Mouse (Mus musculus) liver, embryonic 14 days (tissue): ENCODE data around the gene Olfr373. TPM values are rescaled to one million over a fixed set of nuclear protein-coding genes. Genes with fewer than 3 reads are reported as not detected.

Source experiments
- polyA plus RNA-seq: library from polyadenylated mRNA; depleted of rRNA; stranded (reverse); fragments of >200 nt; gene quantifications from 2 replicates; pipeline ENCODE4 v1.2.3, GENCODE M21; 2012; rRNA removed

Gene Olfr373
- not detected in 2 replicates for polyA plus RNA-seq

GRCm38 (mm10) chr8:72082877-72083276 lies at the start of gene Olfr373:
TSS of gene Olfr373 (plus strand) at chr8:72083177.

GRCm38 (mm10) chr8:72040918-72041317 lies 42.1 kb upstream of the Olfr373 start, which contains the start of gene Olfr372:
TSS of gene Olfr372 (plus strand) at chr8:72041218.

GRCm38 (mm10) chr8:72106740-72107139 lies 23.8 kb downstream of the Olfr373 start, which contains the start of gene Olfr374:
TSS of gene Olfr374 (plus strand) at chr8:72107040.

GRCm38 (mm10) chr8:72134756-72135445 lies 51.9 kb downstream of the Olfr373 start, which contains the start of gene Tpm4:
TSS of gene Tpm4 (plus strand) at chr8:72134975.

Other genes starting within 250 kb of the Olfr373 start
- gene Zfp709, start 201.2 kb upstream of the Olfr373 start, polyA plus RNA-seq, result 0.40 and 0.55 TPM in 2 replicates
- gene Zfp882, start 174.6 kb upstream of the Olfr373 start, polyA plus RNA-seq, result 0.53 and 0.68 TPM in 2 replicates
- gene Zfp617, start 174.5 kb upstream of the Olfr373 start, polyA plus RNA-seq, result 5.6 and 6.4 TPM in 2 replicates
- 8.4 and 9.4 TPM in 2 replicates for gene Zfp961, start 132.1 kb upstream of the Olfr373 start, polyA plus RNA-seq
- gene Cyp4f18, start 73.6 kb upstream of the Olfr373 start, polyA plus RNA-seq, result 0.83 and 1.2 TPM in 2 replicates
- not detected in 2 replicates for gene Olfr372, start 42.0 kb upstream of the Olfr373 start, polyA plus RNA-seq
- not detected in 2 replicates for gene Olfr374, start 23.9 kb downstream of the Olfr373 start, polyA plus RNA-seq
- 54.5 and 55.8 TPM in 2 replicates for gene Tpm4, start 51.8 kb downstream of the Olfr373 start, polyA plus RNA-seq
- 59.8 and 60.7 TPM in 2 replicates for gene Rab8a, start 78.0 kb downstream of the Olfr373 start, polyA plus RNA-seq
- 0.14 and 0.36 TPM in 2 replicates for gene Hsh2d, start 106.5 kb downstream of the Olfr373 start, polyA plus RNA-seq
- not detected in 2 replicates for gene Cib3, start 129.7 kb downstream of the Olfr373 start, polyA plus RNA-seq
- not detected in 2 replicates for gene Gm11034, start 130.5 kb downstream of the Olfr373 start, polyA plus RNA-seq
- gene Fam32a, start 136.6 kb downstream of the Olfr373 start, polyA plus RNA-seq, result 28.7 and 30.2 TPM in 2 replicates
- gene Ap1m1, start 156.8 kb downstream of the Olfr373 start, polyA plus RNA-seq, result 34.5 and 39.2 TPM in 2 replicates
- 7.9 and 8.8 TPM in 2 replicates for gene Gm10282, start 222.1 kb downstream of the Olfr373 start, polyA plus RNA-seq
- gene Klf2, start 235.9 kb downstream of the Olfr373 start, polyA plus RNA-seq, result 3.1 TPM in 2 replicates